Mouse (Mus musculus): ENCODE results near the gene Il10rb.

Il10rb gene

DNA sequence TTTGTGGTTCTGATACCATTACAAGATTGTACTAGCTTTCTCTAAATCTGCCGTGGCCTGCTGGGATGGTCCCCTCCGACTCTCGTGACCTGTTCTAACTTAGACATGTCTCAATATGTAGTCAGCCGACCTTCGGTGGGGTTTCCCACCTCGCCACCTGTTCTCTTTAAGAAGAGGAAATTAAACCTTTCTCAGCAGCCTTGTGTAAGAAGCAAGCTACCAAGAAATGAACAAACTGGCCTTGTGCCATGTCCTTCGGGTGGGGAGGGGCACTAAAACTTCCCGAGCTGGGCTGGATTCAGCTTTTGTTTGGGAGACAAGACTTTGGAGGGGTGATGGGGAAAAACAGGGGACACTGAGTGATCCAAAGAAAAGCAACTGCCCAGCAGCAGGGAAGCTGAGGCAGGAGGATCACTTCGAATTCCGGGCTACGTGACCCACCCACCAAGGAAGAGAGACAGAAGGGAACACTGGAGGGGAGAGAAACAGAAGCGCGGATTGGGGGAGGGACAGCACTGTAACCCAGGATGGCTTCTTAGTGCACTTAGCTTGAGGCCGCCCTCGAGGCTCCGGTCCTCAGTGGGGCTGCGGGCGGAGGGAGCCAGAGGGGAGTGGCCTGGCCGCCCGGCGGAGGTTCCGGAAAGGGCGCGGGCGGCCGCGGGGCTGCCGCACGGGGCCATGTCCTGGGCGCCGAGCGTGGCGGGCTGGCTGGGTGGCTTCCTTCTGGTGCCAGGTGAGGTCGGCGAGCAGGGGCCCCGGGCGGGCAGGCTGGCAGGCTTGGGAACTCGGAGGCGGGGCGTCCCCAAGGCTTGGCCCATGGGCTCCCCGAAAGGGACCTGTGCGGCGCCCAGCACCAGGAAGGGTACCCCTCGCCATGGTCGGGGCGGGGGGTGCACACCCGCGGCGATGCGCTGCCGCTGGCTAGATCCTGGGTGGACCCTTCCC lies at the start of gene Il10rb:
Gene Il10rb (plus strand): TSS at position 525 of the 945 bp plus-strand sequence.
- DNase-seq (ENCODE audit: low spot score), result peak; percentile 64

- DNase-seq (ENCODE audit: low spot score), result no peak
Measured at GRCm38 (mm10) chr16:91356760-91357525, 49.0 kb upstream of the Il10rb start.

DNA sequence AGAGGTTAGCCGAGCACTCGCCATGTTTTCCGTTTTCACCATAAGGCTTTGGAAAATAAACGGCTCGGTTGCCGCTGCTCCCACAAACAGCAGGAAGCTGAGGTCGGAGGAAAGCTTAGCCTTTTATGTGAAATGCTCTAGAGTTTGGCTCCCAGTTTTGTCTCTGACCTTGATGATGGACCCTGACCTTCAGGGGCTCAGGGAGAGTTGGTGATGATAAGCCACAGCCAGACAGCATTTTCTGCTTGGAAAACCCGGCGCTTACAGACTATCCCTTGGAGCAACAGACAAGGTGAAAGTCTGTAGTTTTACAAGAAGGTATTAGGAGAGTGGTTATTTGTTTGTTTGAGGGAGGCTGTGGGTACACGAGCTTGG lies 48.5 kb upstream of the Il10rb start:
- DNase-seq (ENCODE audit: low spot score), result no peak

GRCm38 (mm10) chr16:91358555-91358954 lies 47.4 kb upstream of the Il10rb start:
- DNase-seq (ENCODE audit: low spot score), result peak; percentile 84

GRCm38 (mm10) chr16:91359531-91359930 lies 46.4 kb upstream of the Il10rb start:
- DNase-seq (ENCODE audit: low spot score), result no peak

GRCm38 (mm10) chr16:91360162-91360561 lies 45.8 kb upstream of the Il10rb start:
- DNase-seq (ENCODE audit: low spot score), result no peak

GRCm38 (mm10) chr16:91362006-91362405 lies 44.0 kb upstream of the Il10rb start:
- DNase-seq (ENCODE audit: low spot score), result no peak

GRCm38 (mm10) chr16:91362616-91363272 lies 43.2 kb upstream of the Il10rb start:
- DNase-seq (ENCODE audit: low spot score), result no peak

GRCm38 (mm10) chr16:91363483-91363882 lies 42.5 kb upstream of the Il10rb start:
- no peak for DNase-seq (ENCODE audit: low spot score)

DNA sequence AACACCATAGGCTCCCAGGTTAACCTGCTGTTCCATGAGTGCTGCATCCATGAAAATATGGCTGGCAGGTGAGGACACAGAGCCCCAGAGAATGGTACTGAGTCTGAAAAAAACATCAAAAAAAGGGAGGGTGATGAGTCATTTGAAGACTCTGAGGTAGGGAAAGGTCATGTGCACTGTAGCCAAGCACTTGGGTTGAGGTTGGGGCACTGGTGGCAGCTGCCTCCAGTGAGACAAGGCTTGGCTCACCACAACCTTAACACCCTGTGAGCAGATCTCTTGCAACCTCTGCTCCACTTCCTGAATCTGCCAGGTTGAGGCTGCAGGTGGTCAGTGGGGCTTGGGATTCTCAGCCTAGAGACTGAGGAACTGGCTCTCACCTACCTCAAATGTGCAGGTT lies 39.4 kb upstream of the Il10rb start:
- DNase-seq (ENCODE audit: low spot score), result no peak

GRCm38 (mm10) chr16:91367066-91367465 lies 38.9 kb upstream of the Il10rb start:
- no peak for DNase-seq (ENCODE audit: low spot score)

DNA sequence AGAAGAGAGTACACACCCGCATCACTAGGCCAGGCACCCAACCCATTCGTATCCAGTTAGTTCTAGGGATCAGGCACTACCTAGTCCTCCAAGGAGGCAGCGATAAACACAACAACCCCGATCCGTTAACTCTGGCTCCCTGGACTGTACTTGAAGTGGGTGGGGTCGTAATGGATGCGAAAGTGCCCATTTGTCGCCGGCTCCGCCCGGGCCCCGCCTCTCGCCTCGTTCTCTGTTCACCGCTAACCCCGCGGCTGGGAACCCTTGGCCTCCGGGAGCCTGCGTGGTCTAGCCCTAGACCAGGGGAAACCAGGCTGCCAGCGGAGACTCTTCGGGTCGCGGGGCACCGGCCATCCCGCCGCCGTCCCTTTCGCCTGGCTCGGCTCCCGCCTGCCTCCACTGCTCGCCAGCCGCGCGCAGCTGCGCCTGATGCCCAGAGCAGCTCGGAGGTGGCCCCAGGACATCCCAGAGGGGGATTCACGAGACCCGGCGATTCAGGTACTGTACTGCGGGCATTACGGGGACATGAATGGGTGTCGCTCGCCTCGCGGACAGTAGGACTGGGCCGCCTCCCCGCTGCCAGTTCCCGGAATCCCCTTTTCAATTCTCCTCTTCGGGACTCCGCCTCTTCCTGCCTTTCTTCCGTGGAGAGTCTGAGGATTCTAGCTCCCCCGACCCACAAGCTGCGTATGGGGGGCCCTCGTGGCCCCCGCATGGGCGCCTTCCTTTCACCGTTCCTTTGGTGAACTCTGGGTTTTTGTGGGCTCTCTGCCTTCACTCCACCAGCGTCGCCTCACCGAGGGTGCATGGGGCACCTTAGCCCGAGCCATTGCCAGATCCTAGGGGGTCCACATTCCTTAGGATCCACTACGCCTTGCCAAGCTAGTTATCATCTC lies 33.1 kb upstream of the Il10rb start, which contains the start of gene Ifnar2:
Gene Ifnar2 (plus strand): TSS at position 207 of the 896 bp plus-strand sequence.
- DNase-seq (ENCODE audit: low spot score), result peak; percentile 87

GRCm38 (mm10) chr16:91373473-91374252 lies 32.3 kb upstream of the Il10rb start:
- no peak for DNase-seq (ENCODE audit: low spot score)

- no peak for DNase-seq (ENCODE audit: low spot score)
Measured at GRCm38 (mm10) chr16:91374253-91374634, 31.7 kb upstream of the Il10rb start.

- no peak for DNase-seq (ENCODE audit: low spot score)
Measured at GRCm38 (mm10) chr16:91376701-91377100, 29.3 kb upstream of the Il10rb start.

DNA sequence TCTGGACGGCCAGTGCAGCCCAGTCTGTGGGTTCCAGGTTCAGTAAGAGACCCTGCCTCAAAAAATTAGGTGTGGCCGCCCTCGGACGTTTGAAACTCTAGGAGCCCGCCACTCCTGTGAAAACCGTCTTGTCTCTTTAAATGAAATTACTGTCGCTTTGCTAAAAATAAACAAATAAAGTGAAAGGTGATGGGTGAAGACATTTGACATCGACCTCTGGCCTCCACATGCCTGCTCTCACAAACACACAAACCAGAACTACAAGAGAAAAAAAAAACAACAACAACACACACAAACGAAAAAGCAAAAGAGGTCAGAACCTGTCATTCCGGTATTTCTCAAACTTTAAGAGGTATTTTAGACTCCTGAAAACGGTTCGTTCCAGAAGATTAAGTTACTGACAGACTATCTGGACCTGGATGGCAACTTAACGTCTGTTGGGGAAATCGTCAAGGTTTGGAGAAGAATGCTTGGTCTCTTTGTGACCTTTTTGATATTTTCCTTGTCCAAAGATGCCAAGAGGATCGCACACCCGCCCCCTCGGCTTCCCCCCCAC lies 27.5 kb upstream of the Il10rb start:
- DNase-seq (ENCODE audit: low spot score), result no peak

DNA sequence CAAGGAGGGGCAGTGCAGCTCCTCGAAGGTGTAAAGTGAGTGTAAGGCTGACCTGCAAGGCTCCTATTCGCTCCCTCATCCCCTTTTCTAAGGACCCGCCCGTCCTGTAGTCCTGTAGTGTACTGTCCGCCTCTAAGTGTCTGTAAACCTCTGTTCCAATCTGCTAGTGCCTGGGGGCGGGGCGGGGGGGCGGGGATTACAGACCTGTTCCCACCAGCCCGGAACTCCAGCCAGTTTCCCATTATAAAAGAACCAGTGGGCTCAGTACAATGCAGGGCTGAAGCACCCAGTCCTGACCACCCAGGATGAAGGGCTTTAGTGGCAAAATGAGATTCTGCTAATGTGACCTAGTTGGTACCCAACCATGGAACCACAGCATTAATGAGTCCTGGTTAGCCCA lies 27.0 kb upstream of the Il10rb start:
- no peak for DNase-seq (ENCODE audit: low spot score)

- DNase-seq (ENCODE audit: low spot score), result no peak
Measured at GRCm38 (mm10) chr16:91379412-91379811, 26.6 kb upstream of the Il10rb start.

DNA sequence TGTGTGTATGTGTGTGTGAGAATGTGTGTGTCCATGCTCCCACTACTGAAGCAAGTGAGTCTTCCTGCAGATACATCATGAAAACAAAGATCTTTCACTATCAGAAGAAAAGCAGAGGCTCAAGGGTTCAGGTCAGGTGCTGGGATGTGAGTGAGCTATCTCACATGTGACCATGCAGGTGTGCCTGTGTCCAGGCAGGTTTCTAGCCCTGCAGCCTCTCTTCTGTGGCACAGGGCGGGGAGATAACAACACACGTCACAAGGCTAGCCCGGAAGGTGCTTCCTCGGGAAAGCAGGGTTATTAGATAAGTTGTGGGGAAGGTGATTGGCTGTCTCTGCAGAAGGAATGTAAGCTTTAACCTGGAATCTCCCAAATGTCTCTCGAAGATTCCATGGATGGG lies 25.8 kb upstream of the Il10rb start:
- DNase-seq (ENCODE audit: low spot score), result peak; percentile 29

GRCm38 (mm10) chr16:91381606-91382005 lies 24.4 kb upstream of the Il10rb start:
- no peak for DNase-seq (ENCODE audit: low spot score)
